In the genomic region with DNA sequence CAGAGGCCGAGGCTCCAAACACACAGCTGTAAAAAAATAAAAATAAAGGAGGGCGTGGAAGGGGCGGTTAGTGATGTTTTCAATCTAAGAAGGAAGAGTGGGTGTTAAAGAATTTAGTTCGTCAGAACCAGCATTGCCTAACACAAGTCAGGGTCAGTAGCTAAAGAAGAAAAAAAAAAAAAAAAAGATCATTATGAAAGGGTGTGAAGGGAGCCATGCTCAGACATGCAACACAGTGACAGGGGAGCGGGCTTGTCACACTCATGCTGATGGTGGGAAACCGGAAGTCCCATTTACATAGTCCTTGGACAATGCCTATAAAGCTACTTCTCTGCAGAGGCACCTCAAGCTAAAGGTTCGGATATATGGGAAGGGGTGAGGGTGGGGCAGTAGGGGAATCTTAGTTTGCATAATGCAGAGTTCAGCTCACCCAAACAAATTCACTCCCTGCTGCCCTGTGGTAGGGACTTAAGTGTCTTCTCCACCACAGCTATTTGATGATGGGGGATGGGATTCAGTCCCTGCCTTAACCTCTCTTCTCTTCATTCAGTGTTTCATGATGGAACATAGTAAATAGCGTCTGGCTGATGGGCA, we compare ENCODE assay signal across 16 mouse cellular contexts. TPM values are rescaled to one million over a fixed set of nuclear protein-coding genes. Genes with fewer than 3 reads are reported as not detected.
DNase-seq lines count a peak whose midpoint lies in the region; ATAC-seq and TF ChIP-seq lines count a peak whose summit lies in the region.
"Had no signal": no experiment of that assay in that cellular context is flagged by ENCODE, and none has a peak within 500 bp of the region (broad histone marks: within the 10 kb centered on the region; RNA-seq: fewer than 3 reads in every experiment).

No protein-coding gene starts in this region.

- no peak overlapping the region for H3K27ac ChIP-seq in embryonic facial prominence, embryonic 11.5 days (replicated peaks; ENCODE audit: low read depth, low read length)
- no peak overlapping the region for H3K27ac ChIP-seq in embryonic facial prominence, embryonic 10.5 days (replicated peaks)
- H3K27ac ChIP-seq in CH12.LX (ENCODE audit: insufficient read depth, low read depth) = peak overlapping the region; percentile 90
- H3K27ac ChIP-seq in intestine, embryonic 15.5 days = no peak overlapping the region
- H3K27ac ChIP-seq: forebrain, embryonic 12.5 days; forebrain, embryonic 15.5 days; heart, embryonic 15.5 days; hindbrain, embryonic 10.5 days; hindbrain, embryonic 14.5 days had no signal

- no peak for TF ChIP-seq CTCF in CH12.LX (conservative IDR thresholded peaks at IDR 0.05 in 1 of 2, IDR thresholded peaks at IDR 0.05 in 1 of 2; ENCODE audit: low read depth in 2 of 2, low read length in 2 of 2)

- H3K79me2 ChIP-seq in CH12.LX (replicated peaks; ENCODE audit: control insufficient read depth, extremely low read depth, insufficient read depth, poor library complexity, severe bottlenecking) = no peaks in the 10 kb centered on the region

- TF ChIP-seq POLR2A in CH12.LX (IDR thresholded peaks at IDR 0.05; ENCODE audit: low read depth, low read length) = no peak

- in situ Hi-C loops in CH12.LX (cut with MboI; ENCODE audit: low pct_ligation_motif_present, low pct_unique_long_range_greater_than_20kb, low sequenced_read_pairs) = loop anchor here (25.0 kb wide), 1 partner anchor 1008 kb away; the partner anchor contains the start of gene Pts

- no peaks in the 10 kb centered on the region for H3K36me3 ChIP-seq in embryonic facial prominence, embryonic 11.5 days (replicated peaks; ENCODE audit: control insufficient read depth, insufficient read depth, low read depth, low read length)
- no peaks in the 10 kb centered on the region for H3K36me3 ChIP-seq in embryonic facial prominence, embryonic 10.5 days (replicated peaks)
- H3K36me3 ChIP-seq in CH12.LX (replicated peaks in 1 of 2; ENCODE audit: control insufficient read depth in 1 of 2, insufficient read depth in 1 of 2, low read length in 1 of 2) = no peaks in the 10 kb centered on the region
- H3K36me3 ChIP-seq in intestine, embryonic 15.5 days = no peaks in the 10 kb centered on the region
- H3K36me3 ChIP-seq: embryonic facial prominence, embryonic 13.5 days; heart, embryonic 12.5 days; heart, embryonic 15.5 days; hindbrain, embryonic 10.5 days had no signal

- H3K4me2 ChIP-seq in embryonic facial prominence, embryonic 11.5 days (ENCODE audit: low read depth, low read length) = no peak overlapping the region
- peak overlapping the region; percentile 97 for H3K4me2 ChIP-seq in CH12.LX (ENCODE audit: insufficient read depth, low read depth, poor library complexity, severe bottlenecking)
- H3K4me2 ChIP-seq in intestine, embryonic 15.5 days (replicated peaks) = no peak overlapping the region
- H3K4me2 ChIP-seq: embryonic facial prominence, embryonic 13.5 days; forebrain, embryonic 12.5 days; forebrain, embryonic 15.5 days; heart, embryonic 12.5 days; heart, embryonic 15.5 days; hindbrain, embryonic 14.5 days had no signal

- TF ChIP-seq EP300 in CH12.LX (IDR thresholded peaks at IDR 0.05; ENCODE audit: low read length) = peak; percentile 14; the same call in 1 of the 2 replicates

- H3K9me3 ChIP-seq in embryonic facial prominence, embryonic 11.5 days (replicated peaks; ENCODE audit: control insufficient read depth, low read length) = no peaks in the 10 kb centered on the region
- no peaks in the 10 kb centered on the region for H3K9me3 ChIP-seq in embryonic facial prominence, embryonic 10.5 days
- H3K9me3 ChIP-seq in CH12.LX (replicated peaks; ENCODE audit: low read length) = no peaks in the 10 kb centered on the region
- H3K9me3 ChIP-seq in intestine, embryonic 15.5 days = no peaks in the 10 kb centered on the region
- H3K9me3 ChIP-seq: embryonic facial prominence, embryonic 13.5 days; forebrain, embryonic 12.5 days; forebrain, embryonic 15.5 days; heart, embryonic 12.5 days; heart, embryonic 15.5 days; hindbrain, embryonic 10.5 days had no signal

- dilution Hi-C loops in CH12.LX (cut with MboI; ENCODE audit: extremely low pct_ligation_motif_present, extremely low pct_unique_long_range_greater_than_20kb, low sequenced_read_pairs) = no loop called here

- TF ChIP-seq RAD21 in CH12.LX (IDR thresholded peaks at IDR 0.05; ENCODE audit: low read depth, low read length) = no peak

- H3K4me3 ChIP-seq in embryonic facial prominence, embryonic 11.5 days (ENCODE audit: low read depth, low read length) = no peak overlapping the region
- no peak overlapping the region for H3K4me3 ChIP-seq in embryonic facial prominence, embryonic 10.5 days
- peak overlapping the region; percentile 1 to 42 (median 37) for H3K4me3 ChIP-seq in CH12.LX (replicated peaks in 1 of 3; ENCODE audit: low read depth in 2 of 3, low read length in 2 of 3, poor library complexity in 1 of 3)
- H3K4me3 ChIP-seq in intestine, embryonic 15.5 days (replicated peaks) = no peak overlapping the region
- H3K4me3 ChIP-seq: embryonic facial prominence, embryonic 13.5 days; erythroblast, embryonic 14.5 days; forebrain, embryonic 12.5 days; forebrain, embryonic 15.5 days; heart, embryonic 12.5 days; heart, embryonic 15.5 days; hindbrain, embryonic 10.5 days had no signal

- 75% methylated on average over 8 of the region's 8 CpGs for WGBS in embryonic facial prominence, embryonic 11.5 days
- 77% methylated on average over 8 of the region's 8 CpGs for WGBS in embryonic facial prominence, embryonic 10.5 days
- 72% methylated on average over 8 of the region's 8 CpGs for whole genome bisulfite sequencing in intestine, embryonic 15.5 days

- H3K9ac ChIP-seq in embryonic facial prominence, embryonic 11.5 days (replicated peaks; ENCODE audit: low read length) = no peak overlapping the region
- H3K9ac ChIP-seq in CH12.LX (ENCODE audit: insufficient read depth, low read depth) = peak overlapping the region; percentile 74
- H3K9ac ChIP-seq in intestine, embryonic 15.5 days = no peak overlapping the region
- H3K9ac ChIP-seq: embryonic facial prominence, embryonic 13.5 days; forebrain, embryonic 12.5 days; forebrain, embryonic 15.5 days; heart, embryonic 12.5 days; heart, embryonic 15.5 days; hindbrain, embryonic 14.5 days had no signal

- DNase-seq in embryonic facial prominence, embryonic 11.5 days (ENCODE audit: low spot score) = no peak
- no peak for DNase-seq in embryonic facial prominence, embryonic 10.5 days (ENCODE audit: low spot score)
- DNase-seq in CH12.LX (ENCODE audit: extremely low read depth) (peak; percentile 68), R1 (ENCODE audit: low read depth, low spot score) (peak; percentile 39)
- no peak for DNase-seq in thymus, postnatal 25 days
- DNase-seq: gastrocnemius, postnatal 25 days; kidney, adult 11 months had no signal

- H3K27me3 ChIP-seq in embryonic facial prominence, embryonic 11.5 days (ENCODE audit: control insufficient read depth, insufficient read depth, low read length) = no peaks in the 10 kb centered on the region
- H3K27me3 ChIP-seq in embryonic facial prominence, embryonic 10.5 days (replicated peaks; ENCODE audit: low read depth, poor library complexity, severe bottlenecking) = no peaks in the 10 kb centered on the region
- H3K27me3 ChIP-seq in CH12.LX (replicated peaks) = peaks cover 8% of the 10 kb centered on the region
- H3K27me3 ChIP-seq in intestine, embryonic 15.5 days (replicated peaks) = no peaks in the 10 kb centered on the region
- H3K27me3 ChIP-seq: embryonic facial prominence, embryonic 13.5 days; forebrain, embryonic 12.5 days; forebrain, embryonic 15.5 days; heart, embryonic 12.5 days; heart, embryonic 15.5 days had no signal

- H3K4me1 ChIP-seq in embryonic facial prominence, embryonic 11.5 days (ENCODE audit: control insufficient read depth, insufficient read depth, low read length) = no peaks in the 10 kb centered on the region; the same call in 1 of the 2 replicates
- H3K4me1 ChIP-seq in embryonic facial prominence, embryonic 10.5 days = peaks cover 42% of the 10 kb centered on the region
- peaks cover 18 to 47% of the 10 kb centered on the region in 2 experiments for H3K4me1 ChIP-seq in CH12.LX (ENCODE audit: control insufficient read depth in 1 of 2, insufficient read depth in 2 of 2)
- no peaks in the 10 kb centered on the region for H3K4me1 ChIP-seq in intestine, embryonic 15.5 days (replicated peaks)

- 0 out of 2 replicates have a peak, but pooled peaks have one; percentile 39 for ATAC-seq in embryonic facial prominence, embryonic 11.5 days (replicated peaks; ENCODE audit: insufficient number of reproducible peaks, low FRiP score, low TSS enrichment, low read depth)
- no peak for ATAC-seq in intestine, embryonic 15.5 days
- ATAC-seq: forebrain, embryonic 15.5 days had no signal

TF ChIP-seq in CH12.LX, 34 proteins besides CTCF, POLR2A, EP300 and RAD21 (continues in another document):
- TF ChIP-seq IRF4 (IDR thresholded peaks at IDR 0.05; ENCODE audit: low read depth, low read length) = no peak
- peak; percentile 33; the same call in 1 of the 2 replicates for TF ChIP-seq NELFE (IDR thresholded peaks at IDR 0.05; ENCODE audit: low read depth, low read length)
- no peak; the same call in 1 of the 2 replicates for TF ChIP-seq ZMIZ1 (IDR thresholded peaks at IDR 0.05; ENCODE audit: low read depth, low read length)
- TF ChIP-seq MYC (IDR thresholded peaks at IDR 0.05; ENCODE audit: low read depth, low read length) = 0 out of 2 replicates have a peak, but pooled peaks have one; percentile 9
- TF ChIP-seq BHLHE40 (IDR thresholded peaks at IDR 0.05; ENCODE audit: low read depth, low read length) = peak; percentile 48
- TF ChIP-seq KAT2A (IDR thresholded peaks at IDR 0.05; ENCODE audit: insufficient replicate concordance, low read length) = 0 out of 2 replicates have a peak, but pooled peaks have one; percentile 29
- TF ChIP-seq JUND (conservative IDR thresholded peaks at IDR 0.05; ENCODE audit: low read depth, low read length) = no peak
- peak; percentile 66 for TF ChIP-seq ELF1 (IDR thresholded peaks at IDR 0.05; ENCODE audit: low read depth, low read length)
- TF ChIP-seq MAX (IDR thresholded peaks at IDR 0.05; ENCODE audit: low read length) = peak; percentile 16; the same call in 1 of the 2 replicates
- TF ChIP-seq TCF12 (IDR thresholded peaks at IDR 0.05; ENCODE audit: low read depth, low read length) = 0 out of 2 replicates have a peak, but pooled peaks have one; percentile 47
- peak; percentile 79 for TF ChIP-seq MXI1 (IDR thresholded peaks at IDR 0.05; ENCODE audit: low read depth, low read length)
- TF ChIP-seq GABPA (IDR thresholded peaks at IDR 0.05; ENCODE audit: insufficient replicate concordance, low read depth, low read length) = no peak
- peak; percentile 35 for TF ChIP-seq SIN3A (IDR thresholded peaks at IDR 0.05; ENCODE audit: low read length)

RNA-seq across cellular contexts. Expression of gene Ttc12, which starts 43.4 kb away (rescaled TPM):
- polyA plus RNA-seq in embryonic facial prominence, embryonic 11.5 days (2014; fragmentation: Nextera tagmentation; extraction: Ambion mirVana) = 1.9 and 2.1 TPM in 2 replicates
- polyA plus RNA-seq in embryonic facial prominence, embryonic 10.5 days (2016; fragmentation: Nextera tagmentation; extraction: Ambion mirVana) = 1.4 and 1.6 TPM in 2 replicates
- 0.50 and 0.59 TPM in 2 replicates for total RNA-seq in CH12.LX (2012; rRNA removed)
- total RNA-seq in CH12.LX (2014; rRNA removed) = 0.67 and 0.68 TPM in 2 replicates
- polyA plus RNA-seq in CH12.LX (2012; ENCODE audit: insufficient read length, low read depth) = 0.44 and 0.68 TPM in 2 replicates
- polyA plus RNA-seq in intestine, embryonic 15.5 days (2015; fragmentation: Nextera tagmentation; extraction: Ambion mirVana) = 0.85 and 1.1 TPM in 2 replicates
- polyA plus RNA-seq: erythroblast, embryonic 14.5 days had no signal

Comparison
In these comparisons a context has a peak if more than half of its experiments do, and no peak if none do; other contexts are left out.
1. DNase-seq: peak in CH12.LX (single experiment) and R1 (single experiment); none in embryonic facial prominence, embryonic 11.5 days (single experiment), embryonic facial prominence, embryonic 10.5 days (single experiment) and thymus, postnatal 25 days (single experiment).
2. H3K4me3 ChIP-seq: peak in CH12.LX (3 of 3); none in embryonic facial prominence, embryonic 11.5 days (single experiment), embryonic facial prominence, embryonic 10.5 days (single experiment) and intestine, embryonic 15.5 days (single experiment).